Mouse (Mus musculus) limb, embryonic 14.5 days (tissue): ENCODE measurements at regions not wholly inside any gene's neighbourhood (a gene's known extent, or its start where the extent isn't known, plus 50 kb on each side); places are given as distances from the start of the nearest gene placed in this dataset.

ENCODE experiments used
- ATAC-seq: fragments of 200-750 bp; cut with Nextera tagmentation; 2 replicates; pipeline ENCODE4 v1.8.0; 2017; ENCODE audit warnings: low read depth, moderate number of reproducible peaks, moderate TSS enrichment; ENCODE audit not compliant: low FRiP score
- DNase-seq: peaks from one replicate; pipeline ENCODE4 v3.0.0-alpha.2; 2015; ENCODE audit warnings: low spot score
- H3K27ac ChIP-seq: fragments of 300-500 bp; sonication (generic); replicated peaks from 2 replicates; pipeline ENCODE4 v1.5.1; 2014; ENCODE audit warnings: low read depth, mild to moderate bottlenecking, low read length, moderate library complexity, mixed read lengths
- H3K27me3 ChIP-seq: fragments of 300-500 bp; sonication (generic); 2 replicates; pipeline ENCODE4 v1.6.1; 2014; ENCODE audit warnings: low read length, mixed read lengths; ENCODE audit not compliant: control insufficient read depth, insufficient read depth
- H3K36me3 ChIP-seq: fragments of 300-500 bp; sonication (generic); 2 replicates; pipeline ENCODE4 v1.6.1; 2014; ENCODE audit warnings: mild to moderate bottlenecking, low read length, moderate library complexity, mixed read lengths; ENCODE audit not compliant: control insufficient read depth, insufficient read depth
- H3K4me1 ChIP-seq: fragments of 300-500 bp; sonication (generic); 2 replicates; pipeline ENCODE4 v1.6.1; 2014; ENCODE audit warnings: antibody characterized with exemption, low read length, mixed read lengths; ENCODE audit not compliant: control insufficient read depth, insufficient read depth
- H3K4me2 ChIP-seq: fragments of 300-500 bp; sonication (generic); replicated peaks from 2 replicates; pipeline ENCODE4 v1.6.1; 2014; ENCODE audit warnings: low read depth, mild to moderate bottlenecking, low read length, moderate library complexity; ENCODE audit not compliant: severe bottlenecking
- H3K4me3 ChIP-seq: fragments of 300-500 bp; sonication (generic); replicated peaks from 2 replicates; pipeline ENCODE4 v1.5.1; 2014; ENCODE audit warnings: low read length
- H3K9ac ChIP-seq: fragments of 300-500 bp; sonication (generic); 2 replicates; pipeline ENCODE4 v1.6.1; 2014; ENCODE audit warnings: mild to moderate bottlenecking, low read depth, low read length, moderate library complexity; ENCODE audit not compliant: severe bottlenecking
- H3K9me3 ChIP-seq: fragments of 300-500 bp; sonication (generic); 2 replicates; pipeline ENCODE4 v1.6.1; 2016; ENCODE audit warnings: low read length; ENCODE audit not compliant: control insufficient read depth
- POLR2A ChIP-seq: fragments of 200-500 bp; IDR thresholded peaks from 2 replicates; pipeline ENCODE4 v1.8.0; 2012; ENCODE audit warnings: inconsistent platforms, mild to moderate bottlenecking, moderate library complexity, borderline replicate concordance; ENCODE audit not compliant: insufficient read depth, insufficient read length; ENCODE audit errors: extremely low read depth
- WGBS: fragments of 180-500 bp; shearing (Covaris S2); extraction: QIAGEN DNeasy Blood & Tissue Kit; methylation state at CpG from one replicate; pipeline ENCODE4 v1.1.7; 2014; 5-methylcytosine and 5-hydroxymethylcytosine counted together

DNA sequence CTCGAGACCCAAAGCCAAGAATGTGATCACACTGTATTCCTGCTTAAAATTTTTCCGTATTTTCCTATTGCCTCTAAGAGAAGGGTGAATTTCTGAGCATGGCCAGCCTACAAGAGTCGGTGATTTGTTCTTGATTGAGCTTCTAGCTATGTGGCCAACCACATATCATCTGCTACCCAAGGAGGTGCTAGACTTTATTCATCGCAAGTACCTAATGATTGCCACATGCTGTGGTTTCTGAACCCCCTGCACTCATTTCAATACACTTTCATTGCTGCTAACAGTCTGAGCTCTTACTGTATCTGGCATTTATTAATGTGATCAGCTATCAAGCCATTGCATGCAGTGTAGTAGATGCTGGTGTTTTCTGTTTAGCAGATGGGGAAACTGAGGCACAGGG is 432.2 kb downstream of the Ttll7 start:
- Histone ChIP-seq H3K9me3 (no peaks in the 10 kb centered on the region), H3K4me3 (no peak overlapping the region), H3K4me1 (peaks cover 20% of the 10 kb centered on the region), H3K4me2 (no peak overlapping the region), H3K27ac (no peak overlapping the region), H3K27me3 (no peaks in the 10 kb centered on the region), H3K36me3 (no peaks in the 10 kb centered on the region), H3K9ac (no peak overlapping the region)
- ATAC-seq (no peak), DNase-seq (peak; percentile 53)
- TF ChIP-seq POLR2A = no peak
- 48% methylated on average over 4 of the region's 4 CpGs for WGBS

GRCm38 (mm10) chr3:147285496-147285895 is 433.3 kb downstream of the Ttll7 start:
- no peak for TF ChIP-seq POLR2A
- no peak overlapping the region for H3K4me3 ChIP-seq
- H3K27me3 ChIP-seq = no peaks in the 10 kb centered on the region
- H3K4me1 ChIP-seq = peaks cover 20% of the 10 kb centered on the region
- ATAC-seq (no peak), DNase-seq (no peak)
- no peaks in the 10 kb centered on the region for H3K9me3 ChIP-seq
- 60% methylated on average over 5 of the region's 5 CpGs for WGBS
- no peak overlapping the region for H3K4me2 ChIP-seq
- H3K9ac ChIP-seq = no peak overlapping the region
- H3K36me3 ChIP-seq = no peaks in the 10 kb centered on the region
- no peak overlapping the region for H3K27ac ChIP-seq

DNA sequence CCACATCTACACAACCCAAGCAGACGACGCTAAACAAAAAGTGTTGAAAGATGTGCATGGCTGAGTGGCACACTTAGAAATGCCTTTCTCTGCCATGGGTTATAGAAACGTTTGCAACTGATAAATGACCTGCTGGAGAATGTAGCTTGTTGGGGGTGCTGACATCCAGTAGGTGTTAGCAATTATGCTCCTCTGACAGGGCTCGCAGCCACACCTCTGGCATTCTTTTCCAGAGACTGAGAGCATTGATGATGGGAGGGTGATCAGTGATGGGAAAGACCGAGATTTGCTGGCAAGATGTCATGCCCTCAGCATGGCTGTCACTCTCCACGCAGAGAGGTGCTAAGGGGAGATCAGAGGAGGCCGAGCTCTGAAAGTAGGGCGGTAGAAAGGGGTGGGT is 435.3 kb downstream of the Ttll7 start:
- Histone ChIP-seq H3K4me1 (peaks cover 30% of the 10 kb centered on the region), H3K36me3 (no peaks in the 10 kb centered on the region), H3K4me3 (no peak overlapping the region), H3K9me3 (no peaks in the 10 kb centered on the region), H3K27ac (no peak overlapping the region), H3K9ac (no peak overlapping the region), H3K4me2 (no peak overlapping the region), H3K27me3 (no peaks in the 10 kb centered on the region)
- no peak for ATAC-seq
- WGBS = 57% methylated on average over 8 of the region's 8 CpGs
- no peak for DNase-seq
- TF ChIP-seq POLR2A = no peak

DNA sequence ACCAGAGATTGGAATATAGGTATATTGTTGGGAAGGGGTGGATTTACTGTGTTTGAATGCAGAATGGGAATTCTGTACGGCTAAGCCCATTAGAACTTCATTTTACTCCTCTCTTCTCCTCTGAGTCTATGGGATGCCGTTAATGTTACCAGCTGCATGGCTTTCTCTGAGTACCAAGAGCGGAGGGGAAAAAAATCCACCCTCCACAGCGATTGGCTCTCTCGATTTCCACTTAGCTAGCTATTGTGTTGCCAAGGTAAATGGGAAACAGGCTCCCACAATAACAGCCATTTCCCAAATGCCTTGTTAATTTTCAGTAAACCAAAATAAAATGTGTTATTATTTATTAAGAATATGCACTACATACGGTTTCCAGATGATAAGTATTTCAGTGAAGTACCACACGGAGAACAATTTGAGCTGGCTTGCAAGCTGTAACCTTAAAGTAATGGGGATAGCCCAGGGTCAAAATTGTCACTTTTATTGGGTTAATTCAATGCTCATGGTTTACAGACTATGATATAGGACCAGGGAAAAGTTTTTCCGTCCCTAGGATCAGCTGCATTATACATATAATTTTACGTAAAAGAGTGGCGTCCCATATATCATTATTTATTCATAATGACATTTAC is 439.6 kb downstream of the Ttll7 start:
- ATAC-seq (peak; percentile 76), DNase-seq (peak; percentile 77)
- no peak overlapping the region for H3K27ac ChIP-seq

DNA sequence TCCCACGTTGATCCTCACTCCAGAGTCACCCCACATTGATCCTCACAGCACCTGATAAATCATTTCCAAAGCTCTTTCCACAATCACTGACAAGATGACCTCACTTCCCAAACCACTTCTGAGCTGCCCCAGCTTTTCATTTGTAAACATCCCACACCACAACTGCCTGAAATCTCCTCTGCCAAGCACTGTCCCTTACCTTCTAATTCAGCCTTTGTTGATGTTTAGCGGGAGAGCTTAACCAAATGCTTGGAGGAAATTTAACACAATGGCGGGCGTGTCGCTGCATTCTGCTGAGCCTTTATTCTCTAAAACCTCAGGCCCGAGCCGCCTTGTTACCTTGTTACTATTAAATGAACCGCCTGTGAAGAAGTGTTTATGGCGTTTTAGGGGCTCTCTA is 445.9 kb downstream of the Ttll7 start:
- DNase-seq = no peak
- no peak overlapping the region for H3K27ac ChIP-seq

More for the DNA sequence above, 439.6 kb downstream of the Ttll7 start:
- Histone ChIP-seq H3K4me3 (no peak overlapping the region), H3K36me3 (no peaks in the 10 kb centered on the region), H3K4me2 (no peak overlapping the region), H3K9me3 (no peaks in the 10 kb centered on the region), H3K9ac (no peak overlapping the region), H3K27me3 (no peaks in the 10 kb centered on the region), H3K4me1 (peaks cover 13% of the 10 kb centered on the region)
- 39% methylated on average over 10 of the region's 10 CpGs for WGBS
- no peak for TF ChIP-seq POLR2A

DNA sequence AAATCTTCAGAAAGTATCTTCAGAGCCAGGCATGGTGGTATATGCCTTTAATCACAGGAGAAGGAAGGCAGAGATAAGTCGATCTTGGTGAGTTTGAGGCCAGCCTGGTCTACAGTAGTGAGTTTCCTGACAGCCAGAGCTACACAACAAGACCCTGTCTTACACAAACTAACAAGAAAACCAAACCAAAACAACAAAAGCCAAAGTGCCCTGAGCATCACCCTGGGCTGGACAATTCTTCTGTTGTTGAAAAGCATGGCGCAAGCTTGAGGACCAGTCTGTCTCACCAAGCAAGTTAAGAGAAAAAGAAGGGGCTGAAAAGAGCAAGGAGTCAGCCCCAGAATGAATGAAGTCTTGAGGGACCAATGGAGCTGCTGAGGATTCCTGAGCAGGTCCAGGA is 473.4 kb downstream of the Ttll7 start:
- ATAC-seq = no peak
- WGBS = 92% methylated on average over 2 of the region's 2 CpGs
- no peak for DNase-seq
- H3K4me3 ChIP-seq = no peak overlapping the region
- no peak overlapping the region for H3K27ac ChIP-seq
- H3K9ac ChIP-seq = no peak overlapping the region
- peaks cover 7% of the 10 kb centered on the region; the same call in 1 of the 2 replicates for H3K4me1 ChIP-seq
- H3K9me3 ChIP-seq = no peaks in the 10 kb centered on the region
- H3K27me3 ChIP-seq = no peaks in the 10 kb centered on the region
- H3K4me2 ChIP-seq = no peak overlapping the region
- TF ChIP-seq POLR2A = no peak
- no peaks in the 10 kb centered on the region for H3K36me3 ChIP-seq

More for the DNA sequence above, 445.9 kb downstream of the Ttll7 start:
- peaks cover 5% of the 10 kb centered on the region; the same call in 1 of the 2 replicates for H3K4me1 ChIP-seq
- H3K9me3 ChIP-seq = no peaks in the 10 kb centered on the region
- WGBS = 18% methylated on average over 9 of the region's 9 CpGs
- H3K4me2 ChIP-seq = no peak overlapping the region
- no peak overlapping the region for H3K4me3 ChIP-seq
- no peak for TF ChIP-seq POLR2A
- no peaks in the 10 kb centered on the region for H3K27me3 ChIP-seq
- no peak for ATAC-seq
- H3K9ac ChIP-seq = no peak overlapping the region
- no peaks in the 10 kb centered on the region for H3K36me3 ChIP-seq
